Mouse (Mus musculus): ENCODE data around the gene Cdh13. TPM values are rescaled to one million over a fixed set of nuclear protein-coding genes. Genes with fewer than 3 reads are reported as not detected.
A peak's percentile ranks its signal among the peaks of the same experiment; 100 is the strongest.

Cdh13 gene
- polyA plus RNA-seq, 1 experiment from 2014 or later, result 59.2 TPM

DNA sequence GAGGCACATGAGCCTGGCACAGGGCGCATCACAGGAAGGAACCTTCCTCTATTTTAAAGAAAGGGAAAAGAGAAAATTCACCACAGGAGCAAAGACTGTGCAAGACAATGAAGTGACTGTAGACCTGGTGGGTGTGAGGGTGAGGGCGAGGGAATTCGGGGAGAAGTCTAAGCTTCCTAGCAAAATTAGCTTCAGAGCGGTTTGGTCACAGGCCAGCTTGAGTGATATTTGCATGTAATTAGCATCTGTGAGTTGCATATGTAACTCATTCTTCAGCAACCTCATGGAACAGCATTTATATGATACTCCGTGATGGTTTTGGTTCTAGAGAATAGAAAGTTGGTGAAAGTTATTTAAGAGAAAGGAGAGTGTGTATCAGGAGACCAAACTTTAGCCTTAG, 73.5 kb downstream of the Cdh13 start:
- Histone ChIP-seq H3K27me3 (no peaks in the 10 kb centered on the region), H3K9me3 (no peaks in the 10 kb centered on the region), H3K27ac (no peak overlapping the region), H3K4me1 (replicated peaks) (peaks cover 6% of the 10 kb centered on the region), H3K36me3 (no peaks in the 10 kb centered on the region), H3K4me3 (no peak overlapping the region), H3K9ac (no peak overlapping the region), H3K4me2 (no peak overlapping the region)
- no peak for ATAC-seq (ENCODE audit: low FRiP score)
- 86% methylated on average over 5 of the region's 5 CpGs for WGBS

DNA sequence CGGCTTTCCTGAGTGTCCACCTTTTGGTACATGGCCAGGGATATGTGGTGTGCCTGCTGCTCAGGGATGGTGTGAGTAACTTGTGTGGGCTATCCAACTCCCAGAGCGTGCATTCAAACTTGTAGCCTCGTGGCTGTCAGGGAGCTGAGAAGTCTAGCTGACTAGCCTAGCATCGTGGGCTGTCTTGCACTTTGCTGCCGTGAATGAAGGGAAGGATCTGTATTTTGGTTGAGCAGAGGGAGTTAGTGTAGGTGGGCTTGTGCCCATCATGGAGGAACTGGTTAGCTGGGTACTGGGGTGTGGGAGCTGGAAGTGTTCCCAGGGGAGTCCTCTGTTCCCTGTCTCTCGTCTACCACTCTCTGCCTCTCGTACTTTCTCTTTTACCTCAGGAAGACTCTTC, 74.1 kb downstream of the Cdh13 start:
- H3K27me3 ChIP-seq, result no peaks in the 10 kb centered on the region
- no peaks in the 10 kb centered on the region for H3K36me3 ChIP-seq
- H3K9me3 ChIP-seq, result no peaks in the 10 kb centered on the region
- no peak for ATAC-seq (ENCODE audit: low FRiP score)
- no peak overlapping the region for H3K27ac ChIP-seq
- H3K9ac ChIP-seq, result no peak overlapping the region
- H3K4me2 ChIP-seq, result no peak overlapping the region
- no peak overlapping the region for H3K4me3 ChIP-seq
- H3K4me1 ChIP-seq (replicated peaks), result peaks cover 6% of the 10 kb centered on the region
- 89% methylated on average over 7 of the region's 7 CpGs for WGBS

DNA sequence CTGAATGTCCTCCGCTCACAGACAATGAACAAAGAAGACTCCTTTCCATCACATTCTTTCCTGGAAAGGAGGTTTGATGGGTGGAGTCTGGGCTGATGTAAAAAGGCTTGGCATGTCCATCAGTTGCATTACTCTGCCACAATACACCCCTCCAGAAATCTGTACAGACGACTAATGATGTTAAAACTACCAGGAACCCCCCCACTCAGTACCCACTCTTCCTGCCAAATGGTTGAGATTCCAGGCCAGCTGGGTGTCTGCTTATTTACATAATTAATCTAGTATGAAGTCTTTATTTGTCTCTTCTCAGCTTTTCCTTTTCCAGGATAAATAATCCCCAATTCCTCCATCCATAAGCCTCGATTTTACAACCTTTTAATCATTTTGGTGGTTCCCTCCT, 80.2 kb downstream of the Cdh13 start:
- Histone ChIP-seq H3K4me2 (no peak overlapping the region), H3K9ac (no peak overlapping the region), H3K36me3 (no peaks in the 10 kb centered on the region), H3K27ac (peak overlapping the region; percentile 35; the same call in 1 of the 2 replicates), H3K4me3 (no peak overlapping the region), H3K27me3 (no peaks in the 10 kb centered on the region), H3K9me3 (no peaks in the 10 kb centered on the region), H3K4me1 (replicated peaks) (0 out of 2 replicates have a peak, but pooled peaks cover 16% of the 10 kb centered on the region)
- 56% methylated on average over 3 of the region's 3 CpGs for WGBS
- no peak for ATAC-seq (ENCODE audit: low FRiP score)

DNA sequence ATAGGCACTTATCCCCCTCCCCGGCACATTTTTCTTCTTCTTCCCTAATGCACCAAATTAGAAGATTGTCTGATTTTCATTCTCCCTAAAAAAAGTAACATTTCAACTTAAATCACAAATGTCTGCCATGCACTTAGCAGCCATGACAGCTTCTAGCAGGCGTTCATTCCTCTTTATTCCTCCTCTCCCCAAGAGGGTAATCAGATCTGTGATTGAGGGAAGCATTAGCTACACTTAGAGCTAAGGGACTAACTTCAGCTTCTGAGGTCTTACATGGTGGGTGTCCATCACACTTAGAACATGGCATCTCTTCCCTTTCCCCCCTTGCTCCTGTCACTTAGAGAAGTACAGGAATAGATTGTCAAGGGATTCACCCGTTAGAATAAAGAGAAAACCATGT, 89.6 kb downstream of the Cdh13 start:
- no peak for ATAC-seq (ENCODE audit: low FRiP score)
- Histone ChIP-seq H3K27me3 (no peaks in the 10 kb centered on the region), H3K4me1 (replicated peaks) (peaks cover 17% of the 10 kb centered on the region; the same call in 1 of the 2 replicates), H3K36me3 (no peaks in the 10 kb centered on the region), H3K9me3 (no peaks in the 10 kb centered on the region), H3K9ac (no peak overlapping the region), H3K27ac (no peak overlapping the region), H3K4me2 (no peak overlapping the region), H3K4me3 (no peak overlapping the region)
- WGBS, result 77% methylated on average over 3 of the region's 3 CpGs

DNA sequence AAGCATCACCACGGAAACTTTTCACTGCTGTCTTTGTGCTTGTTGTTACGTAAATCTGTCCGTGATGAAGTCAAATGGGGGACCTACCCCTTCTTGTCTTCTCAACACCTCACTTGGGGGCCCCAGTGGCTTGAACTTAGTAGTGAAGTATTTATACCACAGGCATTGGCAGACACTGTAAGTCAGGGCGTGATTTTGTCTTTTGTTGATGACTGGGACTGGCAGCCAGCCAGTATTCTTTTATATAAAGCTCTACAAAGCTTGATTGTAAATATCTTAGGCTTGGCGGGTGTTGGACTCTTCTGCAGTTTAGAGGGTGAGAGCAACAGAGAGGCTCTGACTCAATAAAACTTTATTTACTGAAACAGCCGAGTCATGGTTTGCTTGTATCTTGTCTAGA, 91.2 kb downstream of the Cdh13 start:
- Histone ChIP-seq H3K4me3 (no peak overlapping the region), H3K27me3 (no peaks in the 10 kb centered on the region), H3K4me1 (replicated peaks) (peaks cover 28% of the 10 kb centered on the region), H3K9ac (no peak overlapping the region), H3K4me2 (no peak overlapping the region), H3K36me3 (no peaks in the 10 kb centered on the region), H3K27ac (no peak overlapping the region), H3K9me3 (no peaks in the 10 kb centered on the region)
- ATAC-seq (ENCODE audit: low FRiP score), result no peak
- WGBS, result 51% methylated on average over 6 of the region's 6 CpGs

DNA sequence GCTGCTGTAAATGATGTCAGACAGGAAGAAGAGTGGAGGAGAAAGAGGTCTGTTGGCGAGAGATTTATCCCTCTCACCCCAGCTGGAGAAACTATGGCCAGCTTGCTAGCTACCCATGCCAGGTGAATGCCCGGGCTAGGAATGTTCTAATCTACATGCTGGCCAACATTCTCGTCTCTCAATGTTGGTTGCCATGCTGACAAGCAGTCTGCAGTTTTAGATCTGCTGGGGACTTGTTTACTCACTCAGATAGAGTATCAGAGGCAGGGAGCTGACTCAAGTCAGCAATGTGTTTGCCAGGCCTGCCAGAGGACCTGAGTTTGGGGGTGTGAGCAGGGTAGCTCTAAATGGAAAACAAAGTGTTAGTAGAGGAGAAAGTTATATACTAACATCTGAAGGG, 93.3 kb downstream of the Cdh13 start:
- Histone ChIP-seq H3K4me3 (no peak overlapping the region), H3K36me3 (no peaks in the 10 kb centered on the region), H3K9ac (no peak overlapping the region), H3K27ac (no peak overlapping the region), H3K4me1 (replicated peaks) (peaks cover 41% of the 10 kb centered on the region), H3K4me2 (no peak overlapping the region), H3K9me3 (no peaks in the 10 kb centered on the region), H3K27me3 (no peaks in the 10 kb centered on the region)
- 47% methylated on average over 3 of the region's 3 CpGs for WGBS
- ATAC-seq (ENCODE audit: low FRiP score), result 0 out of 2 replicates have a peak, but pooled peaks have one; percentile 25

DNA sequence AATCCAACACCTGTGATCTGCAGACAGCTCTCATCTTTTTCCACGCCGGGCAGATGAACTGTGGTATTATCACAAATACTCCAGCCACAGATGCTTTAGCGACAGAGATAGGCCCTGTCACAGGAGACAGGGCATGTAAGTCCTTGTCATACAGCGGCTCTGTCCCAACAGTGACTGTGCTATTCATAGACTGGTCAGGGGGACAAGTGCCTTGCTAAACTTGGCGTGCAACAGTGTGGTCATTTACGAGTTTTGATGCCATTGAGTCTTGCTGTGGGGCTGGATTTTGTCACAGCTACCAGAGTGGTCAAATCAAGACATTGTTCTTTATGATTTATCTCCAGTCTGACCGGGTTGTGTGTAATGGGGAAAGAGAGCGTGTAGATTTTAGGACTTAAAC, 95.5 kb downstream of the Cdh13 start:
- H3K27me3 ChIP-seq, result no peaks in the 10 kb centered on the region
- H3K36me3 ChIP-seq, result no peaks in the 10 kb centered on the region
- WGBS, result 78% methylated on average over 8 of the region's 8 CpGs
- H3K4me1 ChIP-seq (replicated peaks), result peaks cover 39% of the 10 kb centered on the region
- H3K4me3 ChIP-seq, result no peak overlapping the region
- no peak overlapping the region for H3K4me2 ChIP-seq
- ATAC-seq (ENCODE audit: low FRiP score), result no peak
- H3K9me3 ChIP-seq, result no peaks in the 10 kb centered on the region
- H3K27ac ChIP-seq, result peak overlapping the region; percentile 73
- no peak overlapping the region for H3K9ac ChIP-seq

DNA sequence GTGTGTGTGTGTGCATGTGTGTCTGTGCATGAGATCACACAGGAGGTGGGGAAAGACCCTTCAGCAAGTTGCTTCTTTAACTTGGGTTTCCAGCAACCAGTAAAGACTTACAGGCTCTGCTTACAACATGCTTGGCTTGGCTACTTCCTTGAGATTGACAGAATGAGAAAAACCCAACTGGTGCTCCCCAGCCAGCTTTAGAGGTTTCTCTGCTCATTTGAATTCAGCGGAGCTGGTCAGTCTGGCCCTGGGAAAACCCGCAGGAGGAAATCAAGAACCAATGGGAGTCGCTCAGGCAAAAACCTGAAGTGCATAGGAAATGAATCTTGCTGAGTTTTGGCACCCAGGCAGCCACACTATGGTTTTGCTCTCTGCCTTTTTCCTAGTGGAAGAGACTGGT, 96.1 kb downstream of the Cdh13 start:
- peaks cover 32% of the 10 kb centered on the region for H3K4me1 ChIP-seq (replicated peaks)
- H3K36me3 ChIP-seq, result no peaks in the 10 kb centered on the region
- no peak overlapping the region for H3K4me3 ChIP-seq
- ATAC-seq (ENCODE audit: low FRiP score), result peak; percentile 68
- no peaks in the 10 kb centered on the region for H3K27me3 ChIP-seq
- WGBS, result 18% methylated on average over 3 of the region's 3 CpGs
- H3K9ac ChIP-seq, result no peak overlapping the region
- no peaks in the 10 kb centered on the region for H3K9me3 ChIP-seq
- H3K27ac ChIP-seq, result peak overlapping the region; percentile 73
- no peak overlapping the region for H3K4me2 ChIP-seq

DNA sequence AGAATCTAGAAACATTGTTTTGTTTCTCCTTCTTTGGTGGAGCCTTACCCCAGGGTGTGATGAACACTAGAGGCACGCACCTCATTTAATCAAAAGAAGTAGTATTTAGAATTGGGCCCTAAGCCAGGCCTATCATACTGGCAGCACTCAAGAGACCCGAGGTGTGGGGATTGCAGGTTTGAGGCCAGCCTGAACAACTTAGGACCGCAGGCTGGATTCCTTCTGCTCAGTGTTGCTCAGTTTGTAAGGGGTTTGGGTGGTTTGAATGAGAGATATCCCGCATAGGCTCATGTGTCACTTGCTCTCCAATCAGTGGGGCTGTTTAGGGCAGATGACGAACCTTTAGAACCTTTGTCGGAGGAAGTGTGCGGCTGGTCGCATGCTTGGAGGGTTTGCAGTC, 96.5 kb downstream of the Cdh13 start:
- H3K4me2 ChIP-seq, result no peak overlapping the region
- H3K9me3 ChIP-seq, result no peaks in the 10 kb centered on the region
- H3K9ac ChIP-seq, result no peak overlapping the region
- WGBS, result 61% methylated on average over 8 of the region's 8 CpGs
- peak overlapping the region; percentile 73 for H3K27ac ChIP-seq
- peaks cover 28% of the 10 kb centered on the region for H3K4me1 ChIP-seq (replicated peaks)
- ATAC-seq (ENCODE audit: low FRiP score), result 0 out of 2 replicates have a peak, but pooled peaks have one; percentile 50
- H3K36me3 ChIP-seq, result no peaks in the 10 kb centered on the region
- H3K4me3 ChIP-seq, result no peak overlapping the region
- no peaks in the 10 kb centered on the region for H3K27me3 ChIP-seq

DNA sequence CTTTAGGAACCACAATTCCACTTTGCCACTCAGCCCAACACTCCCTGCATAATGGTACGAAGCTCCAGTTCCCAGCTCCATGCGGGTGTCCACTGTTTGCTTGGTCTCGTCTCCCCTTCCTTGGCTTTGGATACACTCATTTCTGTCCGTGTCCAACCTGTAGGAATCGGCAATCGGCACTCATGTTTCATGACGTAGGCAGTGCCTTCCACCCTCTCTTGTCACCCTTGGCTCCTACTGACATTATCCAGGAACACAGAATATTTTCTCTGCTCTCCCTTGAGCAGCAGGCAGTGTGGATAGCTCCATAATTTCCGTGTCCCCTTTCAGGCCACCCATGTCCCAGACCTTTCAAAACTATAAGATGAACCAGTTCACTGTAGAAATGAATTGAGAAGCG, 97.2 kb downstream of the Cdh13 start:
- H3K4me2 ChIP-seq, result no peak overlapping the region
- WGBS, result 67% methylated on average over 9 of the region's 9 CpGs
- no peaks in the 10 kb centered on the region for H3K27me3 ChIP-seq
- H3K36me3 ChIP-seq, result no peaks in the 10 kb centered on the region
- H3K9me3 ChIP-seq, result no peaks in the 10 kb centered on the region
- peak overlapping the region; percentile 73 for H3K27ac ChIP-seq
- peaks cover 28% of the 10 kb centered on the region for H3K4me1 ChIP-seq (replicated peaks)
- H3K4me3 ChIP-seq, result no peak overlapping the region
- no peak for ATAC-seq (ENCODE audit: low FRiP score)
- H3K9ac ChIP-seq, result no peak overlapping the region

DNA sequence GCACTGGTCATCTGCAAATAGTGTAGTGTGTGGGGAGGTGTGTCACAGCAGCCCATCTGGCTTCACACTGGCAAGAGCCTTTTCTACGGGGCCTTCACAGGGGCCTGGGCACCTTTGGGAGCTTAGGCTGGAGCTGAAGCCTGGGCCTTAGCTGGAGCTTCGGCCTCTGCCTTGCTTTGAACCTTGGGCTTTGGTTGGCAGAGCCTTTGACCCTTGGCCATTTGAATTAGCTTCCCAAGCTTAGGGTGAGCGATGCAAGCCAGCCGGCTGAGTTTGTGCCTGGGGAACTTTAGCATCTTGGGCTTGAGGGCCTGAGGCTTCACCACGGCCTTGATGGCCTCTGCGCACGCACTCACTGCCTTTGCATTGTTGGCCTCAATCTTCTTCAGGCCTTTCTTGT, 98.1 kb downstream of the Cdh13 start:
- H3K27me3 ChIP-seq, result no peaks in the 10 kb centered on the region
- H3K9me3 ChIP-seq, result no peaks in the 10 kb centered on the region
- H3K4me1 ChIP-seq (replicated peaks), result peaks cover 24% of the 10 kb centered on the region
- no peak for ATAC-seq (ENCODE audit: low FRiP score)
- no peak overlapping the region for H3K27ac ChIP-seq
- 88% methylated on average over 7 of the region's 7 CpGs for whole genome bisulfite sequencing
- H3K36me3 ChIP-seq, result no peaks in the 10 kb centered on the region
- H3K4me2 ChIP-seq, result no peak overlapping the region
- no peak overlapping the region for H3K4me3 ChIP-seq
- no peak overlapping the region for H3K9ac ChIP-seq

DNA sequence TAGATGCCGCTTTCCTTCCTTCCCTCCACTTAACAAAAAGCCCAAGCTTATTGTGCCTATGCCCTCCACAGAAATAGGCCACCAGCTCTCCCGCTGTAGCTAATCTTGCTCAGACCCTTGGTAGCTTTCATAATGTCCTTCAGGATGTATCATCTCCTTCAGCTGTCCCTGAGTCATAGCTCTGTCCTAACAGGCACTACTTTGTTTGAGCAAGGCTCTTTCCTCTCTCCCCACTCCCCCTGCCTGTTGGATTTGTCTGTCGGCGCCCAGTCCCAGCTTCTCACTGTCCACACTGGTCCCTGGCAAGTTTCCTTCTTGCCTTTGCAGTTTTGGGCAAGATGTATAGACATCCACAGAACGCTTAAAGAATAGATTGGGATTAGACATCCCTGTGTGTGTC, 100.8 kb downstream of the Cdh13 start:
- ATAC-seq (ENCODE audit: low FRiP score), result no peak
- H3K36me3 ChIP-seq, result no peaks in the 10 kb centered on the region
- WGBS, result 95% methylated on average over 5 of the region's 5 CpGs
- H3K27ac ChIP-seq, result no peak overlapping the region
- H3K4me1 ChIP-seq (replicated peaks), result peaks cover 17% of the 10 kb centered on the region
- no peak overlapping the region for H3K4me2 ChIP-seq
- H3K9me3 ChIP-seq, result no peaks in the 10 kb centered on the region
- no peak overlapping the region for H3K4me3 ChIP-seq
- no peak overlapping the region for H3K9ac ChIP-seq
- H3K27me3 ChIP-seq, result no peaks in the 10 kb centered on the region

DNA sequence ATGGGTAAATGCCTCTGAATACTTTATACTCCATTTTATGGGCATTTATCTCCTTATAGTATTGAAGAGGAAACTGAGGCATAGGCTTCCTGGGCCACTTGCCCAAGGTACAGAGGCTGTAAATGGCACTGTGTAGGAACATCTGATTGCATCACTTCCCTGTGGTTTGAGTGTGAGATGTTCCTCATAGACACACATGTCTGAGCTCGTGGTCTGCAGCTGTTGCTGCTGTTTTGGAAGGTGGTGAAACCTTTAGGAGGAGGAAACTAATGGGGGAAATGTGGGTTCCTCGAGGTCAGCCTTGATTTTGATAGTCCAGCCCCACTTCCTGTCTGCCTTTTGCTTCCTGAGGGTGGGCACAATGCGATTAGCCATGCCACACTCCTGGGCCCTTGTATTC, 105.9 kb downstream of the Cdh13 start:
- no peaks in the 10 kb centered on the region for H3K36me3 ChIP-seq
- no peak for ATAC-seq (ENCODE audit: low FRiP score)
- no peak overlapping the region for H3K27ac ChIP-seq
- 83% methylated on average over 3 of the region's 3 CpGs for WGBS
- no peaks in the 10 kb centered on the region for H3K4me1 ChIP-seq (replicated peaks)
- no peak overlapping the region for H3K9ac ChIP-seq
- H3K27me3 ChIP-seq, result no peaks in the 10 kb centered on the region
- H3K9me3 ChIP-seq, result no peaks in the 10 kb centered on the region
- no peak overlapping the region for H3K4me2 ChIP-seq
- H3K4me3 ChIP-seq, result no peak overlapping the region
